Mouse (Mus musculus): ENCODE results near the gene Lztr1.

GRCm38 (mm10) chr16:17561751-17562208 is 53.3 kb downstream of the Lztr1 start, which contains the start of gene P2rx6:
- TF ChIP-seq CTCF (IDR thresholded peaks at IDR 0.05) (no peak), EP300 (IDR thresholded peaks at IDR 0.05; ENCODE audit: insufficient read depth, low read depth, low read length) (no peak), POLR2A (IDR thresholded peaks at IDR 0.05; ENCODE audit: insufficient read depth, low read depth, low read length) (no peak)
